8 mouse cellular contexts compared by ENCODE assay signal in the genomic region with DNA sequence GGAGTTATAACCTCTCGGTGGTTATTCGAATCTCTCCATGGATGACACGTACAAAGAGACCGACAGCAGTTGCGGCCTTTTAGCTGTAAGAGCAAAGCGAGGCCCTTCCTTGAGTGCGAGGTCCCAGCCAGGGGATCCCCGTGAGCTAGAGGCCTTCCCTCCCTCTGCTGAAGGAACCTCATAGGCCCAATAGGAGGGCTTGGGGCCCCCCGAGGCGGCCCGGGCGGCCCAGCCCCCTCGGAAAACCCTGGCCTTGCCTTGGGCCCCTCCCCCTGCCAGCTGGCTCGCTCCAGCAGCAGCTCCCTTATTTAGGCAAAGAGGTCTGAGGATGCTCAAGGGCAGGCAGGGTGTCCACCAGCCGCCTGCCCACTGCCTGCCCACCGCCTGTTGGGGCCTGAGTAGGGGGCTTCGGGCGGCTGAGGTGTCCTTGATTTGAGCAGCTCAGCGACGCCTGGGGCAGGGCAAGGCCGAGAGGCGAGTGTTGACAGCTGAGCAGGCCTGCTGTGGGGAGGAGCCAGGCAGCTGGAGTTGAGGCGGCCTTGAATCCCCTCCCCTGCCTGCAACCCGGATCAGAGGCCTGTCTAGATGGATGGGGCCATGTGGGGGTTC. TPM values are rescaled to one million over a fixed set of nuclear protein-coding genes. Genes with fewer than 3 reads are reported as not detected.
DNase-seq lines count a peak whose midpoint lies in the region; ATAC-seq and TF ChIP-seq lines count a peak whose summit lies in the region.

No protein-coding gene starts in this region.

- peaks cover 21% of the 10 kb centered on the region for H3K27me3 ChIP-seq in kidney, embryonic 16.5 days (ENCODE audit: insufficient read depth, low read length)
- no peaks in the 10 kb centered on the region for H3K27me3 ChIP-seq in kidney, adult 2 months (replicated peaks; ENCODE audit: control insufficient read depth, insufficient read depth, low read length)
- H3K27me3 ChIP-seq in forebrain, embryonic 15.5 days = peaks cover 26% of the 10 kb centered on the region; the same call in 1 of the 2 replicates
- H3K27me3 ChIP-seq in myocyte (ENCODE audit: control insufficient read depth, insufficient read depth, insufficient read length) = no peaks in the 10 kb centered on the region

- no peaks in the 10 kb centered on the region for H3K79me2 ChIP-seq in myocyte (ENCODE audit: control insufficient read depth, insufficient read depth)

- ATAC-seq in kidney, embryonic 16.5 days (ENCODE audit: low FRiP score, low TSS enrichment) = peak; percentile 61
- ATAC-seq in forebrain, embryonic 15.5 days (replicated peaks) = peak; percentile 32
- ATAC-seq in granulocyte monocyte progenitor cell, adult 5-6 weeks (replicated peaks; ENCODE audit: poor library complexity, severe bottlenecking) = no peak

- no peak for TF ChIP-seq POLR2A in kidney, adult 2 months (IDR thresholded peaks at IDR 0.05; ENCODE audit: low read depth, low read length)
- peak; percentile 46 for TF ChIP-seq POLR2A in myocyte (IDR thresholded peaks at IDR 0.05; ENCODE audit: insufficient read length, low read depth)

- no peaks in the 10 kb centered on the region for H3K36me3 ChIP-seq in kidney, embryonic 16.5 days (ENCODE audit: insufficient read depth, low read length)
- H3K36me3 ChIP-seq in kidney, adult 2 months (ENCODE audit: control insufficient read depth, insufficient read depth, low read length) = no peaks in the 10 kb centered on the region
- no peaks in the 10 kb centered on the region for H3K36me3 ChIP-seq in forebrain, embryonic 15.5 days
- no peaks in the 10 kb centered on the region for H3K36me3 ChIP-seq in myocyte (ENCODE audit: control insufficient read depth, insufficient read depth)

- peak overlapping the region; percentile 69 for H3K4me3 ChIP-seq in kidney, embryonic 16.5 days (ENCODE audit: low read length)
- H3K4me3 ChIP-seq in kidney, adult 2 months (ENCODE audit: insufficient read depth, low read depth, low read length) = no peak overlapping the region
- peak overlapping the region; percentile 58 for H3K4me3 ChIP-seq in forebrain, embryonic 15.5 days
- peak overlapping the region; percentile 22 for H3K4me3 ChIP-seq in myocyte

- no peak for TF ChIP-seq CTCF in kidney, adult 2 months (conservative IDR thresholded peaks at IDR 0.05; ENCODE audit: insufficient read depth, insufficient read length, low read depth, low read length)

- no peaks in the 10 kb centered on the region for H3K9me3 ChIP-seq in kidney, embryonic 16.5 days (ENCODE audit: low read length)
- no peaks in the 10 kb centered on the region for H3K9me3 ChIP-seq in forebrain, embryonic 15.5 days

- H3K4me1 ChIP-seq in kidney, embryonic 16.5 days (ENCODE audit: insufficient read depth, low read length) = peaks cover 58% of the 10 kb centered on the region
- H3K4me1 ChIP-seq in kidney, adult 2 months (ENCODE audit: control insufficient read depth, insufficient read depth, low read length) = peaks cover 4% of the 10 kb centered on the region; the same call in 1 of the 2 replicates
- peaks cover 47% of the 10 kb centered on the region for H3K4me1 ChIP-seq in forebrain, embryonic 15.5 days

- peak overlapping the region; percentile 75; the same call in 1 of the 2 replicates for H3K9ac ChIP-seq in kidney, embryonic 16.5 days (replicated peaks; ENCODE audit: low read length)
- H3K9ac ChIP-seq in forebrain, embryonic 15.5 days (replicated peaks) = peak overlapping the region; percentile 62

- peak overlapping the region; percentile 90 for H3K27ac ChIP-seq in kidney, embryonic 16.5 days (ENCODE audit: low read length)
- no peak overlapping the region for H3K27ac ChIP-seq in kidney, adult 2 months (ENCODE audit: insufficient read depth, low read depth, low read length)
- peak overlapping the region; percentile 87 for H3K27ac ChIP-seq in forebrain, embryonic 15.5 days (replicated peaks)

- WGBS in kidney, embryonic 16.5 days = 1% methylated on average over 24 of the region's 24 CpGs
- 16% methylated on average over 24 of the region's 24 CpGs for WGBS in kidney, adult 2 months
- WGBS in forebrain, embryonic 15.5 days = 2% methylated on average over 24 of the region's 24 CpGs

- H3ac ChIP-seq in myocyte (ENCODE audit: control insufficient read depth, insufficient read length) = no peak overlapping the region

- peak overlapping the region; percentile 97 for H3K4me2 ChIP-seq in kidney, embryonic 16.5 days (replicated peaks; ENCODE audit: low read depth, low read length)
- peak overlapping the region; percentile 85 for H3K4me2 ChIP-seq in forebrain, embryonic 15.5 days (replicated peaks)
- peak overlapping the region; percentile 84 for H3K4me2 ChIP-seq in myocyte (ENCODE audit: low read depth)

- no peak for DNase-seq in kidney, adult 2 months
- DNase-seq in adrenal gland, postnatal 25 days = peak; percentile 59
- peak; percentile 31 for DNase-seq in induced T-regulatory cell, adult 2 months (ENCODE audit: low read depth)
- peak; percentile 63 for DNase-seq in yolk sac, embryonic 10.5 days (ENCODE audit: low spot score)

TF ChIP-seq in myocyte, 11 proteins besides CTCF, POLR2A, EP300 and RAD21:
- TF ChIP-seq E2F4 (IDR thresholded peaks at IDR 0.05; ENCODE audit: insufficient read depth) = no peak
- no peak for TF ChIP-seq MAX (IDR thresholded peaks at IDR 0.05; ENCODE audit: low read depth)
- no peak for TF ChIP-seq USF1 (IDR thresholded peaks at IDR 0.05; ENCODE audit: low read depth)
- peak; percentile 65 for TF ChIP-seq SRF (IDR thresholded peaks at IDR 0.05; ENCODE audit: control insufficient read depth, insufficient read length, low read depth)
- TF ChIP-seq MYOD1 (IDR thresholded peaks at IDR 0.05; ENCODE audit: control insufficient read depth in 1 of 3, insufficient read length in 2 of 3, low read depth in 2 of 3) = peak in 2 of 3 experiments; percentile 75 to 85
- TF ChIP-seq REST (IDR thresholded peaks at IDR 0.05; ENCODE audit: insufficient read depth, insufficient read length) = no peak
- peak; percentile 24 for TF ChIP-seq POLR2AphosphoS2 (IDR thresholded peaks at IDR 0.05; ENCODE audit: insufficient read length, low read depth)
- peak in 2 of 3 experiments; percentile 84 for TF ChIP-seq MYOG (IDR thresholded peaks at IDR 0.05; ENCODE audit: control insufficient read depth in 1 of 3, insufficient read depth in 1 of 3, insufficient read length in 2 of 3, low read depth in 2 of 3)
- no peak for TF ChIP-seq TCF3 (IDR thresholded peaks at IDR 0.05; ENCODE audit: insufficient read length, low read depth)
- TF ChIP-seq TCF12 (IDR thresholded peaks at IDR 0.05; ENCODE audit: insufficient read depth, poor library complexity, severe bottlenecking) = no peak
- no peak for TF ChIP-seq CEBPB (IDR thresholded peaks at IDR 0.05; ENCODE audit: insufficient read depth, poor library complexity, severe bottlenecking)

RNA-seq across cellular contexts. Expression of gene Kcnh2, which starts 1.0 kb away (rescaled TPM):
- polyA plus RNA-seq in kidney, embryonic 16.5 days (2015; fragmentation: Nextera tagmentation; extraction: Ambion mirVana) = 5.9 and 6.5 TPM in 2 replicates
- polyA plus RNA-seq in kidney, adult 2 months (2012; rRNA removed) = 3.1 and 5.5 TPM in 2 replicates
- total RNA-seq in adrenal gland, postnatal 25 days (2021) = 12.7 and 26.0 TPM in 2 replicates
- polyA plus RNA-seq in forebrain, embryonic 15.5 days (2015; fragmentation: Nextera tagmentation; extraction: Ambion mirVana) = 5.2 and 6.4 TPM in 2 replicates
- 10.3 TPM for polyA plus RNA-seq in myocyte (2012; fragmentation: generic; extraction: Trizol)
- not detected in 2 replicates for total RNA-seq in granulocyte monocyte progenitor cell, adult 5-6 weeks (2014; fragmentation: Nextera tagmentation)
- not detected in 2 replicates for total RNA-seq in granulocyte monocyte progenitor cell, adult 5-6 weeks (2017)

RNA-seq across cellular contexts. Expression of gene Nos3, which starts 12.3 kb away (rescaled TPM):
- 19.7 and 20.3 TPM in 2 replicates for polyA plus RNA-seq in kidney, embryonic 16.5 days (2015; fragmentation: Nextera tagmentation; extraction: Ambion mirVana)
- polyA plus RNA-seq in kidney, adult 2 months (2012; rRNA removed) = 11.4 and 12.4 TPM in 2 replicates
- total RNA-seq in adrenal gland, postnatal 25 days (2021) = 8.3 and 8.7 TPM in 2 replicates
- polyA plus RNA-seq in forebrain, embryonic 15.5 days (2015; fragmentation: Nextera tagmentation; extraction: Ambion mirVana) = 7.4 TPM in 2 replicates
- polyA plus RNA-seq in myocyte (2012; fragmentation: generic; extraction: Trizol) = 0.92 TPM
- 0.56 TPM in 1 of 2 replicates, not detected in the other for total RNA-seq in granulocyte monocyte progenitor cell, adult 5-6 weeks (2014; fragmentation: Nextera tagmentation)
- total RNA-seq in granulocyte monocyte progenitor cell, adult 5-6 weeks (2017) = not detected in 2 replicates

RNA-seq across cellular contexts. Expression of gene Atg9b, which starts 39.6 kb away (rescaled TPM):
- 1.0 and 1.7 TPM in 2 replicates for polyA plus RNA-seq in kidney, embryonic 16.5 days (2015; fragmentation: Nextera tagmentation; extraction: Ambion mirVana)
- polyA plus RNA-seq in kidney, adult 2 months (2012; rRNA removed) = 0.76 and 0.89 TPM in 2 replicates
- total RNA-seq in adrenal gland, postnatal 25 days (2021) = 0.27 and 1.2 TPM in 2 replicates
- polyA plus RNA-seq in forebrain, embryonic 15.5 days (2015; fragmentation: Nextera tagmentation; extraction: Ambion mirVana) = 0.64 and 0.93 TPM in 2 replicates
- 4.0 TPM for polyA plus RNA-seq in myocyte (2012; fragmentation: generic; extraction: Trizol)
- total RNA-seq in granulocyte monocyte progenitor cell, adult 5-6 weeks (2014; fragmentation: Nextera tagmentation) = 1.8 and 4.0 TPM in 2 replicates
- total RNA-seq in granulocyte monocyte progenitor cell, adult 5-6 weeks (2017) = 4.0 and 5.3 TPM in 2 replicates

RNA-seq across cellular contexts. Expression of gene Abcb8, which starts 41.1 kb away (rescaled TPM):
- 76.1 and 80.3 TPM in 2 replicates for polyA plus RNA-seq in kidney, embryonic 16.5 days (2015; fragmentation: Nextera tagmentation; extraction: Ambion mirVana)
- polyA plus RNA-seq in kidney, adult 2 months (2012; rRNA removed) = 112 and 117 TPM in 2 replicates
- total RNA-seq in adrenal gland, postnatal 25 days (2021) = 83.6 and 88.2 TPM in 2 replicates
- 47.9 and 48.7 TPM in 2 replicates for polyA plus RNA-seq in forebrain, embryonic 15.5 days (2015; fragmentation: Nextera tagmentation; extraction: Ambion mirVana)
- 37.7 TPM for polyA plus RNA-seq in myocyte (2012; fragmentation: generic; extraction: Trizol)
- total RNA-seq in granulocyte monocyte progenitor cell, adult 5-6 weeks (2014; fragmentation: Nextera tagmentation) = 17.6 and 56.8 TPM in 2 replicates
- total RNA-seq in granulocyte monocyte progenitor cell, adult 5-6 weeks (2017) = 14.4 and 23.9 TPM in 2 replicates
